Mouse (Mus musculus) testis, adult 2 months (tissue): Measurements from ENCODE around the gene Ulk4.

Experiments
- CTCF ChIP-seq: fragments of 200-500 bp; IDR thresholded peaks from 2 replicates; pipeline ENCODE4 v1.5.1; 2012; ENCODE audit warnings: low read depth, mild to moderate bottlenecking, inconsistent platforms, low read length, moderate library complexity; ENCODE audit not compliant: control insufficient read depth, insufficient read depth, insufficient replicate concordance
- POLR2A ChIP-seq: fragments of 200-500 bp; IDR thresholded peaks from 2 replicates; pipeline ENCODE4 v1.6.1; 2012; ENCODE audit warnings: low read depth, mild to moderate bottlenecking, inconsistent platforms, low read length, moderate library complexity; ENCODE audit not compliant: control insufficient read depth

GRCm38 (mm10) chr9:121204149-121204800 is 72.7 kb downstream of the Ulk4 start:
- TF ChIP-seq POLR2A = no peak
- TF ChIP-seq CTCF = no peak
